Mouse (Mus musculus): ENCODE measurements around the gene Dmrt1.

GRCm38 (mm10) chr19:25647136-25647535, 141.7 kb downstream of the Dmrt1 start:
- no peak for TF ChIP-seq POLR2A (IDR thresholded peaks at IDR 0.05; ENCODE audit: control insufficient read depth, low read depth, low read length)
- no peak for TF ChIP-seq CTCF (IDR thresholded peaks at IDR 0.05; ENCODE audit: control insufficient read depth, insufficient read depth, insufficient replicate concordance, low read depth, low read length)

All from testis, adult 2 months (tissue).